ENCODE assay signal across 22 mouse cellular contexts in genomic region chr12:88398658-88399057, GRCm38 (mm10). TPM values are rescaled to one million over a fixed set of nuclear protein-coding genes. Genes with fewer than 3 reads are reported as not detected.
DNase-seq lines count a peak whose midpoint lies in the region; ATAC-seq and TF ChIP-seq lines count a peak whose summit lies in the region.
"Had no signal": no experiment of that assay in that cellular context is flagged by ENCODE, and none has a peak within 500 bp of the region (broad histone marks: within the 10 kb centered on the region; RNA-seq: fewer than 3 reads in every experiment).

No protein-coding gene starts in this region.

- H3K36me3 ChIP-seq in G1E (replicated peaks): peaks cover 62% of the 10 kb centered on the region
- H3K36me3 ChIP-seq in liver, embryonic 14.5 days (replicated peaks; ENCODE audit: control insufficient read depth, insufficient read depth, low read depth): no peaks in the 10 kb centered on the region
- H3K36me3 ChIP-seq: forebrain, embryonic 15.5 days; heart, embryonic 15.5 days; intestine, embryonic 15.5 days had no signal

- no peaks in the 10 kb centered on the region for H3K9me3 ChIP-seq in G1E (replicated peaks)
- no peaks in the 10 kb centered on the region for H3K9me3 ChIP-seq in liver, embryonic 14.5 days (ENCODE audit: control insufficient read depth, low read length)
- H3K9me3 ChIP-seq: embryonic facial prominence, embryonic 12.5 days; forebrain, embryonic 15.5 days; heart, embryonic 15.5 days; hindbrain, embryonic 13.5 days; intestine, embryonic 15.5 days had no signal

- no peak for TF ChIP-seq EP300 in liver, embryonic 14.5 days (IDR thresholded peaks at IDR 0.05; ENCODE audit: low read depth)

- H3K27me3 ChIP-seq in G1E (ENCODE audit: insufficient read depth, low read length): no peaks in the 10 kb centered on the region
- no peaks in the 10 kb centered on the region for H3K27me3 ChIP-seq in liver, embryonic 14.5 days (ENCODE audit: control insufficient read depth, insufficient read depth, low read length)
- H3K27me3 ChIP-seq: embryonic facial prominence, embryonic 12.5 days; forebrain, embryonic 15.5 days; heart, embryonic 15.5 days; hindbrain, embryonic 13.5 days; intestine, embryonic 15.5 days had no signal

- peaks cover 61% of the 10 kb centered on the region for H3K4me1 ChIP-seq in G1E (ENCODE audit: insufficient read depth, low read depth, low read length)
- H3K4me1 ChIP-seq in liver, embryonic 14.5 days (replicated peaks; ENCODE audit: control insufficient read depth in 2 of 2, insufficient read depth in 2 of 2, low read length in 1 of 2): no peaks in the 10 kb centered on the region; a peak in 1 of 4 replicates
- H3K4me1 ChIP-seq: embryonic facial prominence, embryonic 12.5 days; heart, embryonic 15.5 days; intestine, embryonic 15.5 days had no signal

- peak; percentile 93 for ATAC-seq in G1E (ENCODE audit: extremely low read depth, insufficient number of reproducible peaks, low FRiP score, poor library complexity, severe bottlenecking)
- ATAC-seq in liver, embryonic 14.5 days (ENCODE audit: insufficient read depth): 0 out of 2 replicates have a peak, but pooled peaks have one; percentile 31
- ATAC-seq: CD4-positive, CD25-positive, alpha-beta regulatory T cell, adult 4 months; forebrain, embryonic 15.5 days; intestine, embryonic 15.5 days had no signal

- 50% methylated on average over 1 of the region's 1 CpGs for WGBS in liver, embryonic 14.5 days (ENCODE audit: insufficient replicate concordance)

- H3K4me2 ChIP-seq in liver, embryonic 14.5 days (ENCODE audit: low read depth): no peak overlapping the region
- H3K4me2 ChIP-seq: embryonic facial prominence, embryonic 12.5 days; forebrain, embryonic 15.5 days; heart, embryonic 11.5 days; heart, embryonic 15.5 days; hindbrain, embryonic 13.5 days; intestine, embryonic 15.5 days had no signal

- H3K4me3 ChIP-seq in G1E (ENCODE audit: low read depth, low read length): no peak overlapping the region; the same call in 1 of the 2 replicates
- no peak overlapping the region for H3K4me3 ChIP-seq in liver, embryonic 14.5 days (ENCODE audit: insufficient read depth in 1 of 2, low read depth in 2 of 2, low read length in 2 of 2)
- H3K4me3 ChIP-seq: embryonic facial prominence, embryonic 12.5 days; forebrain, embryonic 15.5 days; heart, adult 2 months; heart, embryonic 15.5 days; hindbrain, embryonic 13.5 days; intestine, embryonic 15.5 days had no signal

- no peak overlapping the region for H3K9ac ChIP-seq in liver, embryonic 14.5 days (replicated peaks)
- H3K9ac ChIP-seq: embryonic facial prominence, embryonic 12.5 days; forebrain, embryonic 15.5 days; heart, embryonic 15.5 days; hindbrain, embryonic 13.5 days; intestine, embryonic 15.5 days had no signal

- H3K27ac ChIP-seq in liver, embryonic 14.5 days: no peak overlapping the region
- H3K27ac ChIP-seq: embryonic facial prominence, embryonic 12.5 days; forebrain, embryonic 15.5 days; heart, adult 2 months; heart, embryonic 15.5 days; hindbrain, embryonic 13.5 days; intestine, embryonic 15.5 days had no signal

- TF ChIP-seq CTCF in G1E (IDR thresholded peaks at IDR 0.05; ENCODE audit: low read depth, low read length): no peak
- TF ChIP-seq CTCF in liver, embryonic 14.5 days (IDR thresholded peaks at IDR 0.05; ENCODE audit: low read depth): no peak

- DNase-seq in 3T3-L1 (ENCODE audit: low read depth, low spot score) (peak; percentile 14), G1E (ENCODE audit: low spot score) (peak; percentile 73)
- peak; percentile 6 for DNase-seq in c-Kit-positive CD71-negative TER-119-negative erythroid progenitor cells, embryonic 14.5 days (ENCODE audit: low read depth)
- no peak for DNase-seq in liver, embryonic 14.5 days (ENCODE audit: low read depth in 3 of 3, low spot score in 3 of 3)
- DNase-seq in adrenal gland, postnatal 25 days: no peak
- DNase-seq in ovary, adult 18-20 months (ENCODE audit: low spot score): no peak
- DNase-seq in heart, adult 18-20 months: no peak
- DNase-seq: adrenal gland, adult 8-10 months; B cell, adult 2 months; cerebellum, adult 11 months; cerebellum, adult 8-10 months; cerebellum, postnatal 14 days; gastrocnemius, postnatal 10 days; heart, adult 2 months; heart, postnatal 14 days had no signal

RNA-seq across cellular contexts. Expression of gene Adck1, which starts 38.3 kb away (rescaled TPM):
- total RNA-seq in G1E (2014; fragmentation: Nextera tagmentation) (9.2 and 10.9 TPM in 2 replicates), G1E (2017) (28.4 and 30.4 TPM in 2 replicates)
- polyA plus RNA-seq in G1E (2012): 8.1 and 10.4 TPM in 2 replicates
- 6.5 and 6.6 TPM in 2 replicates for polyA plus RNA-seq in liver, embryonic 14.5 days (2012; rRNA removed)
- polyA plus RNA-seq in liver, embryonic 14.5 days (2014; fragmentation: Nextera tagmentation; extraction: Ambion mirVana): 5.8 and 7.0 TPM in 2 replicates
- total RNA-seq in adrenal gland, postnatal 25 days (2021): 20.7 and 27.5 TPM in 2 replicates
- total RNA-seq in heart, adult 18-20 months (2021): 10 to 100 TPM; 23.4 to 28.1 TPM

Comparison
In these comparisons a context has a peak if more than half of its experiments do, and no peak if none do; other contexts are left out.
1. DNase-seq: peak in 3T3-L1 (single experiment), G1E (single experiment) and c-Kit-positive CD71-negative TER-119-negative erythroid progenitor cells, embryonic 14.5 days (single experiment); none in liver, embryonic 14.5 days (0 of 3), adrenal gland, postnatal 25 days (single experiment), ovary, adult 18-20 months (single experiment) and heart, adult 18-20 months (0 of 2).